Mouse (Mus musculus): ENCODE measurements around the gene C030005K15Rik. TPM values are rescaled to one million over a fixed set of nuclear protein-coding genes. Genes with fewer than 3 reads are reported as not detected.
"Not testable (repeated sequence)": the region's sequence is repeated elsewhere in the genome, so short reads cannot be mapped to it uniquely, and the experiment has no call there.

The C030005K15Rik gene
- not detected in 2 replicates for total RNA-seq (2014; rRNA removed; ENCODE audit: low replicate concordance)
- not detected in 2 replicates for polyA plus RNA-seq (2015; fragmentation: Nextera tagmentation; extraction: Ambion mirVana)

DNA sequence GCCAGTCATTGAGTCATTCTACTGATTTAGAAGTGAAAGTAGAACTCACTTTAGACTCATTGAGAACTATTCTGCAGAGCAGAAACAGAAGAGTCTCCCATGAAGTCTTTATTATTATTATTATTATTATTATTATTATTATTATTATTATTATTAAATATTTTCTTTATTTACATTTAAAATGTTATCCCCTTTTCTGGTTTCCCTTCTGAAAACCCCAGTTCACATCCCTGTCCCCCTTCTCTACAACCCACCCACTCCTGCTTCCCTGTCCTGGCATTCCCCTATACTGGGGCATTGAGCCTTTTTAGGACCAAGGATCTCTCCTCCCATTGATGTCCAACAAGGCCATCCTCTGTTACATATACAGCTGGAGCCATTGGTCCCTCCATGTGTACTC lies at the start of gene C030005K15Rik:
C030005K15Rik (minus strand) TSS at position 101 of the 400 bp plus-strand sequence.
- H3K4me2 ChIP-seq (ENCODE audit: low read depth, low read length); DNase-seq (ENCODE audit: low spot score); H3K9me3 ChIP-seq (replicated peaks; ENCODE audit: control insufficient read depth, low read length); ATAC-seq (ENCODE audit: insufficient read depth, low read depth); H3K4me3 ChIP-seq (ENCODE audit: low read depth, low read length); H3K27me3 ChIP-seq (ENCODE audit: control insufficient read depth, insufficient read depth, low read length); H3K27ac ChIP-seq (ENCODE audit: low read depth); H3K36me3 ChIP-seq (replicated peaks; ENCODE audit: control insufficient read depth, insufficient read depth, low read length); H3K4me1 ChIP-seq (ENCODE audit: control insufficient read depth, insufficient read depth); H3K9ac ChIP-seq (replicated peaks; ENCODE audit: low read depth, low read length): not testable (repeated sequence)

DNA sequence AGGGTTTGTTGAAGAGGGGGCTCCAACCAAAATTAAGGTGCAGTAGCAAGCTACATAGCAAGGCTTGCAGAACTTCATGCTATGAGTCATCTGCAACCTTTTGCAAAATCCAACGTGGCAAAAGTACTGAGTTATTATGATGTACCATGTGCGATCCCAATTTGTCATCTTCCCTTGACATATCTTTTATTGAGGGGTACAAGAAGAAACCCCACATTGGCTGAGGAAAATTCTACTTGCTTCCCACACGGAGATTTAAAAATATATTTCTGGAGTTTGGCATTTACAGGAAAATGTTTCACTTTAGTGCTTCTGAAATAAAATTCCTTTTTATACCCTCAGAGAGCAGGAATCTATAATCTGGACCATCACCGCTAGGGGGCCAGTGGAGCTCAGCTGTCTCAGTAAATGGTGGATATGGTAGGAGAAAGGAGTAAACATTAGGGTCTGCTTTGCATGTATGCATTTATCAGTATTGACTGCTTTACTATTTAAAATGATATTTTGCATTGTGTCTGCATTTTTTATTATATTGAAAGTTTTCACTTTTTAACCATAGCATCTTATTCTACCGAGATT lies 41.7 kb upstream of the C030005K15Rik start:
- DNase-seq (ENCODE audit: low spot score), result no peak
- Histone ChIP-seq H3K36me3 (replicated peaks; ENCODE audit: control insufficient read depth, insufficient read depth, low read length) (no peaks in the 10 kb centered on the region), H3K9me3 (replicated peaks; ENCODE audit: control insufficient read depth, low read length) (no peaks in the 10 kb centered on the region), H3K4me1 (ENCODE audit: control insufficient read depth, insufficient read depth) (no peaks in the 10 kb centered on the region), H3K4me2 (ENCODE audit: low read depth, low read length) (no peak overlapping the region), H3K9ac (replicated peaks; ENCODE audit: low read depth, low read length) (no peak overlapping the region), H3K27me3 (ENCODE audit: control insufficient read depth, insufficient read depth, low read length) (no peaks in the 10 kb centered on the region), H3K4me3 (ENCODE audit: low read depth, low read length) (no peak overlapping the region), H3K27ac (ENCODE audit: low read depth) (no peak overlapping the region)
- whole genome bisulfite sequencing, result 54% methylated on average over 5 of the region's 5 CpGs
- no peak for TF ChIP-seq EP300 (IDR thresholded peaks at IDR 0.05; ENCODE audit: low read depth)
- peak; percentile 37; the same call in 1 of the 2 replicates for TF ChIP-seq CTCF (IDR thresholded peaks at IDR 0.05; ENCODE audit: low read depth)
- no peak for ATAC-seq (ENCODE audit: insufficient read depth, low read depth)

DNA sequence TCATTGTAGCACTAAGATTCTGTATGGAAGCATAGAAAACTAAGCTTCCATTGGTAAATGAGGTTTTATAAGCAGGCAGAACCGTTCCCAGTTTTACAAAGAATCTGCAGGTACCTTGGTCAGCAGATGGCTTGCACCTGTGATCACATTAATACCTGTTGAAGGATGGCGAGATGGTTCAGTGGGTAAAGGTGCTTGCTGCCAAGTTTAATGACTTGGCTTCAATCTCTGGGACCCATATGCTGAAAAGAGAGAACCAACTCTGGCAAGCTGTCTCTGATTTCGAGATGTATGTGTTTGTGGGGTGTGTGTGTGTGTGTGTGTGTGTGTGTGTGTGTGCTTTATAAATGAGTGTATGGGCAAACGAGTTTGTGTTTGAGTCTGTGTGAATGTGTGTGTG lies 27.3 kb upstream of the C030005K15Rik start:
- H3K4me3 ChIP-seq (ENCODE audit: low read depth, low read length), result no peak overlapping the region
- WGBS, result 65% methylated on average over 4 of the region's 4 CpGs
- no peak overlapping the region for H3K27ac ChIP-seq (ENCODE audit: low read depth)
- ATAC-seq (ENCODE audit: insufficient read depth, low read depth) (no peak), DNase-seq (ENCODE audit: low spot score) (no peak)
- TF ChIP-seq EP300 (IDR thresholded peaks at IDR 0.05; ENCODE audit: low read depth) (no peak), CTCF (IDR thresholded peaks at IDR 0.05; ENCODE audit: low read depth) (no peak)
- no peaks in the 10 kb centered on the region for H3K4me1 ChIP-seq (ENCODE audit: control insufficient read depth, insufficient read depth)
- H3K27me3 ChIP-seq (ENCODE audit: control insufficient read depth, insufficient read depth, low read length), result no peaks in the 10 kb centered on the region
- H3K9ac ChIP-seq (replicated peaks; ENCODE audit: low read depth, low read length), result no peak overlapping the region
- no peaks in the 10 kb centered on the region for H3K9me3 ChIP-seq (replicated peaks; ENCODE audit: control insufficient read depth, low read length)
- H3K36me3 ChIP-seq (replicated peaks; ENCODE audit: control insufficient read depth, insufficient read depth, low read length), result no peaks in the 10 kb centered on the region
- H3K4me2 ChIP-seq (ENCODE audit: low read depth, low read length), result no peak overlapping the region

DNA sequence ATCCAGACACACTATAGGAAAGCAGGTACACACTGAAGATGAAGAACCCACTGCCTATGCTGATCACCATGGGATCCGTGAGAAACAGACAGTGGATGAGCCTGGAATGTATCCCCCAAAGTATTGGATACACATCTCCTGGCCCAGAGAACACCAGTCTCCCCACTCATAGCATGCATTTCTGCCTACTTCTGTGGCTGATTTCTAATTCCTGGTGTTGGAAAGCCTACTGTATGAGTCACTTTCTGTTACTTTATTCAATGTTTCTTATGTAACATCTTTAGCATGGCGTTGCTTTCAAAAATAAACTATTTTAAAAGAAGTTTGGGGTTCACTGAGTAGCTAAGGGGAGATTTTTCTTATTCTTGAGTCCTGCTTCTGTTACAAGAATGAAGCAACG lies 20.7 kb upstream of the C030005K15Rik start:
- 69% methylated on average over 3 of the region's 3 CpGs for WGBS
- Histone ChIP-seq H3K27ac (ENCODE audit: low read depth) (no peak overlapping the region), H3K4me2 (ENCODE audit: low read depth, low read length) (no peak overlapping the region), H3K4me3 (ENCODE audit: low read depth, low read length) (no peak overlapping the region), H3K27me3 (ENCODE audit: control insufficient read depth, insufficient read depth, low read length) (no peaks in the 10 kb centered on the region), H3K36me3 (replicated peaks; ENCODE audit: control insufficient read depth, insufficient read depth, low read length) (no peaks in the 10 kb centered on the region), H3K4me1 (ENCODE audit: control insufficient read depth, insufficient read depth) (no peaks in the 10 kb centered on the region), H3K9ac (replicated peaks; ENCODE audit: low read depth, low read length) (no peak overlapping the region), H3K9me3 (replicated peaks; ENCODE audit: control insufficient read depth, low read length) (no peaks in the 10 kb centered on the region)
- ATAC-seq (ENCODE audit: insufficient read depth, low read depth) (no peak), DNase-seq (ENCODE audit: low spot score) (no peak)
- no peak for TF ChIP-seq CTCF (IDR thresholded peaks at IDR 0.05; ENCODE audit: low read depth)
- no peak for TF ChIP-seq EP300 (IDR thresholded peaks at IDR 0.05; ENCODE audit: low read depth)

DNA sequence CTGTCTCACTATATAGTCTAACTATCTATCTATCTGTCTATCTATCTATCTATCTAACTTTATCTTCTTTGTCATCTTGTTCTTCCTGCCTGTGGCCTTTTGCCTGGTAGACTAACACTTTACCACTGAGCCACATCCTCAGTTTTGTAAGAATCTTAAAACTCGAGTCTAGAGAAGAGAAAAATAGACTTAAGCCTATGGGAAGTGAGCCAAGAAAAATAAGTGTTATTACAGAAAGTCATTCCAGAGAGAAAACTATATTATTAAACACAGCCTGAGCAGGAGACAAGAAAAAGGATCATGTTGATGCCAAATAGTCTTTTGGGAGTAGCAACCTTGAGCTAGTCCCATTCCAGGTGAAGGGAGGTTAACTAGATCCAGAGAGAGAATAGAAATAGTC lies 626 bp downstream of the C030005K15Rik start:
- Histone ChIP-seq H3K4me2 (ENCODE audit: low read depth, low read length) (no peak overlapping the region), H3K9me3 (replicated peaks; ENCODE audit: control insufficient read depth, low read length) (no peaks in the 10 kb centered on the region), H3K27me3 (ENCODE audit: control insufficient read depth, insufficient read depth, low read length) (no peaks in the 10 kb centered on the region), H3K36me3 (replicated peaks; ENCODE audit: control insufficient read depth, insufficient read depth, low read length) (no peaks in the 10 kb centered on the region), H3K4me1 (ENCODE audit: control insufficient read depth, insufficient read depth) (no peaks in the 10 kb centered on the region), H3K9ac (replicated peaks; ENCODE audit: low read depth, low read length) (no peak overlapping the region), H3K27ac (ENCODE audit: low read depth) (no peak overlapping the region), H3K4me3 (ENCODE audit: low read depth, low read length) (no peak overlapping the region)
- 43% methylated on average over 1 of the region's 1 CpGs for WGBS
- DNase-seq (ENCODE audit: low spot score) (no peak), ATAC-seq (ENCODE audit: insufficient read depth, low read depth) (no peak)
- TF ChIP-seq CTCF (IDR thresholded peaks at IDR 0.05; ENCODE audit: low read depth), result no peak
- TF ChIP-seq EP300 (IDR thresholded peaks at IDR 0.05; ENCODE audit: low read depth), result no peak

DNA sequence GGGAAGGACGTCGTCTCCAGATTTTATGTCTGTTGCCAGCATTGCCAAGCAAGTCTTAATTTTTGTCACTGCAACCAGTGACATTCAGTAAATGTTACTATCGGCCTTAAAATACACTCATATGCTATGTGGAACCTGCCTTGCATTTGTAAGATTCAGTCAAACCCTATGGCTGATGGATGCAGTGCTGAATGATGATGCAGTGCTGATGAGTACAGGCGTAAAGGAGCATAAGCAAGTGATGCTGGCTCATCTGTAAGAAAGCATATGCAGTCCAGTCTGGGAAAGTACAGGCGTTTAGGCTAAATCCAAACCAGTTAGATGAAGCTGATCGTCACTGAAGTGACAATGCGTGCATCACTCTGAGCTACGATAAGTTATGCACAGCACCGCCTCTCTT lies 3.8 kb downstream of the C030005K15Rik start:
- DNase-seq (ENCODE audit: low spot score) (no peak), ATAC-seq (ENCODE audit: insufficient read depth, low read depth) (no peak)
- Histone ChIP-seq H3K9ac (replicated peaks; ENCODE audit: low read depth, low read length) (no peak overlapping the region), H3K27me3 (ENCODE audit: control insufficient read depth, insufficient read depth, low read length) (no peaks in the 10 kb centered on the region), H3K36me3 (replicated peaks; ENCODE audit: control insufficient read depth, insufficient read depth, low read length) (no peaks in the 10 kb centered on the region), H3K4me1 (ENCODE audit: control insufficient read depth, insufficient read depth) (no peaks in the 10 kb centered on the region), H3K9me3 (replicated peaks; ENCODE audit: control insufficient read depth, low read length) (no peaks in the 10 kb centered on the region), H3K4me2 (ENCODE audit: low read depth, low read length) (no peak overlapping the region), H3K27ac (ENCODE audit: low read depth) (no peak overlapping the region), H3K4me3 (ENCODE audit: low read depth, low read length) (no peak overlapping the region)
- WGBS, result 90% methylated on average over 9 of the region's 9 CpGs
- TF ChIP-seq EP300 (IDR thresholded peaks at IDR 0.05; ENCODE audit: low read depth), result no peak
- TF ChIP-seq CTCF (IDR thresholded peaks at IDR 0.05; ENCODE audit: low read depth), result no peak

All from heart, postnatal 0 days (tissue).